Mouse (Mus musculus) liver, embryonic 11.5 days (tissue): ENCODE measurements at regions not wholly inside any gene's neighbourhood (a gene's known extent, or its start where the extent isn't known, plus 50 kb on each side); places are given as distances from the start of the nearest gene placed in this dataset.

Experiments
- ATAC-seq: fragments of 200-750 bp; cut with Nextera tagmentation; replicated peaks from 2 replicates; pipeline ENCODE4 v1.8.0; 2017; ENCODE audit warnings: moderate number of reproducible peaks, mild to moderate bottlenecking, moderate TSS enrichment, moderate library complexity; ENCODE audit not compliant: low FRiP score
- DNase-seq: peaks from one replicate; pipeline ENCODE4 v3.0.0-alpha.2; 2017; ENCODE audit warnings: low spot score
- H3K27ac ChIP-seq: fragments of 300-500 bp; sonication (generic); 2 replicates; pipeline ENCODE4 v1.5.1; 2014; ENCODE audit warnings: mild to moderate bottlenecking, low read depth, low read length, control low read depth
- H3K27me3 ChIP-seq: fragments of 300-500 bp; sonication (generic); replicated peaks from 2 replicates; pipeline ENCODE4 v1.6.1; 2014; ENCODE audit warnings: low read length, mixed read lengths; ENCODE audit not compliant: control insufficient read depth, insufficient read depth
- H3K36me3 ChIP-seq: fragments of 300-500 bp; sonication (generic); 2 replicates; pipeline ENCODE4 v1.6.1; 2014; ENCODE audit warnings: mild to moderate bottlenecking, low read length, moderate library complexity, mixed read lengths; ENCODE audit not compliant: control insufficient read depth, insufficient read depth
- H3K4me1 ChIP-seq: fragments of 300-500 bp; sonication (generic); replicated peaks from 2 replicates; pipeline ENCODE4 v1.6.1; 2014; ENCODE audit warnings: low read length, mixed read lengths; ENCODE audit not compliant: control insufficient read depth, insufficient read depth
- H3K4me2 ChIP-seq: fragments of 300-500 bp; sonication (generic); 2 replicates; pipeline ENCODE4 v1.6.1; 2014; ENCODE audit warnings: mild to moderate bottlenecking, control low read depth, moderate library complexity
- H3K4me3 ChIP-seq: fragments of 300-500 bp; sonication (generic); 2 replicates; pipeline ENCODE4 v1.5.1; 2014; ENCODE audit warnings: low read depth, low read length, control low read depth
- H3K9ac ChIP-seq: fragments of 300-500 bp; sonication (generic); 2 replicates; pipeline ENCODE4 v1.6.1; 2014; ENCODE audit warnings: low read depth, low read length, control low read depth
- H3K9me3 ChIP-seq: fragments of 300-500 bp; sonication (generic); 2 replicates; pipeline ENCODE4 v1.6.1; 2016; ENCODE audit warnings: low read length, inconsistent platforms, mixed read lengths; ENCODE audit not compliant: control insufficient read depth
- WGBS: fragments of 180-500 bp; shearing (Covaris S2); extraction: QIAGEN DNeasy Blood & Tissue Kit; methylation state at CpG from one replicate; pipeline ENCODE4 v1.1.7; 2014; 5-methylcytosine and 5-hydroxymethylcytosine counted together

DNA sequence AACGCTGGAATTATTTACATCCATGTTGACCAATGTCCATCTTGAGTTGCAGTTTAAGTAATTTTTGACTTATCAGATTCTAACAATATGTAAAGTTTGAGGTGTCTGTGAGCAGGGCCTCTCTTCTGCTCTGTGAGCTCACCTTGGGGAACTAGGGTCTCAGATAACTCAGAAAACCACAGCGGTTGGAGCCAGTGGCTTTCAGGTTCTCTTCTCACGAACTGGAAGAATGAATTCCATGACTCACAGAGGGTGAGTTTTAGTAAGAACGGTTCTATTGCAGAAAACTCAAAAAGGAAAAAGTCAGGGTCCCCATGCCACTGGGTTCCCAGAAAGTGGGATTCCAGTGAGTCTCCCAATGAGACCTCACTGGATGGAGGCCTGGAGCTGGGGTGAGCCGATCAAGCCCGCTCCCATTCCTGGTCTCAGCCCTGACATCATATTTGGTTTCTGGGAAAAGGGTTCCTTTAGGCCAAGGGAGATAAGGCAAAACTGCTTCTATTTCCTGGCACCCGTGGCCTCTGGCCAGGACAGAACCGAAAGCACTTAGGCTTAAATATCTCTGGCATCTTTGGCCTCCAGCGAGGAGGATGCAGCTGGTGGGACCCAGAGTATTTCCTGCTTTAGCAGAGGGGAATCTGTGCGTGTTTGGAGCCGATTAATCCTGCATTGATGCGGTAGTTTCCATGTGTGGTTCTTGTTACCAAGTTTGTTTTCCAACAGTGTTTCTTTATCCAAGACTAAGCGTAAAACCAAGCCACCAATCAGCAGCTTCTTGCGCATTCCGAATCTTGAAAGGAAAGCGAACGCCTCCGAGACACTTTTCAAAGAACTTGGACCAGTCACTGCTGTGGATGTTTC is 62.4 kb upstream of the Osbpl8 start:
- WGBS = 47% methylated on average over 18 of the region's 18 CpGs
- Histone ChIP-seq H3K4me2 (peak overlapping the region; percentile 65), H3K4me3 (peak overlapping the region; percentile 14; the same call in 1 of the 2 replicates), H3K4me1 (0 out of 2 replicates have a peak, but pooled peaks cover 4% of the 10 kb centered on the region), H3K27me3 (no peaks in the 10 kb centered on the region), H3K9ac (no peak overlapping the region), H3K36me3 (no peaks in the 10 kb centered on the region), H3K27ac (no peak overlapping the region), H3K9me3 (no peaks in the 10 kb centered on the region)
- DNase-seq = no peak
- ATAC-seq = no peak

DNA sequence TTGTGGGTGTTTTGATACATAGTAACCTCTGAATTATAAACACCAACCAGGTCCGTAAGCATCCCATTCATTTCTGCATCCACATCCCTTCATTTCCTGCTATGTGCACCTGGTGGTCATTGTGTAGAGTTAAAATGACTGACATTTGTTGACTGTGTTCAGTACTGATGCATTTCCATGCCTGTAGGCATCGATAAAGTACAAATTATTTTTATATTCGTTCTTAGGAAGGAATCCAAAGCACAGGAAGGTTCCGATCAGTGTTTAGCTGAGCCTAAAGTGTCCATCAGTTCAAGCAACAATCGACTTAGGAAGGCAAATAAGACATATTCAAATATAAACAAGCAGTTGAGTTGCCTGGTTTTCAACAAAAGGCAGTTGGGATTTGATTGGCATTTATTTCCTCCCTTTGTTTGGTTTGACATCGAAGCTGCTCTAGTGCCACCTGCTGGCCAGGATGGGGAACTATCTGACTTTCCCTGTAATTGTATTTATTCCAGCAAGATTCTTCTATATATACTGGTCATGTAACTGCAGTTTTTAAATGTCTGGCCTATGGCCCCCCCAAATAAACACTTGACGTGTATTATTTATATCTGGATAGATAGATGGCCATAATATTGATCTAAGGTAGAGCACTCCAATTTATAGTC is 64.6 kb upstream of the Osbpl8 start:
- no peak overlapping the region for H3K4me3 ChIP-seq
- no peak for DNase-seq
- no peak overlapping the region for H3K9ac ChIP-seq
- no peak overlapping the region for H3K4me2 ChIP-seq
- H3K27me3 ChIP-seq = no peaks in the 10 kb centered on the region
- H3K27ac ChIP-seq = no peak overlapping the region
- H3K4me1 ChIP-seq = 0 out of 2 replicates have a peak, but pooled peaks cover 4% of the 10 kb centered on the region
- ATAC-seq = peak; percentile 42
- H3K9me3 ChIP-seq = no peaks in the 10 kb centered on the region
- H3K36me3 ChIP-seq = no peaks in the 10 kb centered on the region
- 47% methylated on average over 7 of the region's 7 CpGs for WGBS

DNA sequence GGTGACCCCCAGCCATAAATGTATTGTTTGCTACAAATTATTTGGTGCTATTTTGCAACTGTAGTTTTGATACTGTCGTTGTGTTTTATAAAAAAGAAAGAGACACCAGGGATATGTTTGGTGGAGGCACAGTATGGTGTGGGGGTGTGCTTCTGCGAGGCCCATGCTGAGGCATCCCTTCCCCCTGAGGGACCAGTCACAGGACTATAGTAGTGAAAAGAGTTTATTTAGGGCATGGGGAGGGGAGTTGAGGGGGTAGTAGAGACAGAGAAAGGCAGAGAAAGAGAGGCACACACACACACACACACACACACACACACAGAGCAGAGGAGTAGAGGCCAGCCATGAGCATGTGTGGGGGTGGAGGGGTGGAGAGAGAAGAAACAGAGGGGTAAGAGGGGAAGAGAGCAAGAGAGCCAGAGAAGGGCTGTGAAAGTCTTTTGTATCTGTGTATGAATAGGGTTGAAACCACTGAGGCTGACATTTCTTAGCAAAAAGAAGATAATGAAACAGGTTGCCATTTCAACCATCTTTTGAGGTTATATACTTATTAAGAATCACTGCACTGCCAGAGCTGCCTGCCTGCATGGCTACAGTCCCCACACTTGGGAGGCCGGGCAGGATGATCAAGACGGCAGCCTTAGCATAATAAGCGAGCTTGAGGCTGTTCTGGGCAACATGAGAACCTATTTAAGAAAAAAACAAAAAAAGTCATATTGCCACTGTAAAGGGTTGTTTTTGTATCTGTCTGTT is 65.3 kb upstream of the Osbpl8 start:
- Histone ChIP-seq H3K9ac (no peak overlapping the region), H3K27ac (no peak overlapping the region), H3K4me3 (no peak overlapping the region), H3K36me3 (no peaks in the 10 kb centered on the region), H3K9me3 (no peaks in the 10 kb centered on the region), H3K4me2 (no peak overlapping the region), H3K4me1 (0 out of 2 replicates have a peak, but pooled peaks cover 4% of the 10 kb centered on the region), H3K27me3 (no peaks in the 10 kb centered on the region)
- DNase-seq (no peak), ATAC-seq (no peak)
- 82% methylated on average over 5 of the region's 5 CpGs for WGBS

DNA sequence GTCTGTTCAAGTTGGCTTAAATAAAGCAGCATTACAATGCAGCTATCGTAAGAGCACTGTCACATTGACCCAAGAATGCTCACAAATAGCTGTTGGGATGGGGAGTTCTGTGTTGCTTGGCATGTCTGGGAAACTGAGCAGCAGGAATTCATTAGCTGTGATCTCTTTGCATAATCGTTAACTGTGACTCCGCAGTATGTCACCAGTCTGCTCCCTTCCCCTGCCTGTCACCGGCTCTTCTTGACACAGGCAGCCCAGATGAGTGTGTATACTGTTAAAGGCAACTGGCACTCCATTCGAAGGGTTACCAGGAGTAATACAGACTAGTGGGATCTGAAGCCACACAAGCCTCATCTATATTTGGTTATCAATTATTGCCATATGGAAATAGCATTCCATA is 67.3 kb upstream of the Osbpl8 start:
- Histone ChIP-seq H3K9me3 (no peaks in the 10 kb centered on the region), H3K4me3 (no peak overlapping the region)
- DNase-seq = no peak

DNA sequence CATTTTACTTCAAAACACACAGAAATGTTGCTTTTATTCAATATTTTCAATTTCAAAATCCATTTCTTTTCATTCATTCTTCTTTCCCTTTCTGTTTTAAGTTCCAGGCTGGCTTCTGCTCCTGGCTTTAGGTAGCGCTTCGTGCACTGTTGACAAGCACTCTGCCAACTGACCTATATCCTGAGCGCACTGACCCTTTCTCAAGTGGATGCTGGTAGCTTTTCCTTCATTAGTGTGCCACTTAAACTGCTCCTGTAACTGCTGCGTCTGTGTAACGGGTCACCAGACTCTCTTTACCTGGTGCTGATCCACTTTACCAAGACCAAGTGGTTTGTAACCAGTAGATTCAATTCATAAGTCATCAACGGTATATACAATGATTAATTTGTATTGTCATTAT is 67.7 kb upstream of the Osbpl8 start:
- 84% methylated on average over 6 of the region's 6 CpGs for WGBS
- no peaks in the 10 kb centered on the region for H3K36me3 ChIP-seq
- DNase-seq (no peak), ATAC-seq (no peak)
- no peak overlapping the region for H3K9ac ChIP-seq
- H3K9me3 ChIP-seq = no peaks in the 10 kb centered on the region
- H3K27me3 ChIP-seq = no peaks in the 10 kb centered on the region
- H3K4me3 ChIP-seq = no peak overlapping the region
- H3K4me1 ChIP-seq = no peaks in the 10 kb centered on the region
- no peak overlapping the region for H3K4me2 ChIP-seq
- H3K27ac ChIP-seq = no peak overlapping the region

More for the DNA sequence above, 67.3 kb upstream of the Osbpl8 start:
- H3K27me3 ChIP-seq = no peaks in the 10 kb centered on the region
- no peak overlapping the region for H3K27ac ChIP-seq
- H3K4me1 ChIP-seq = 0 out of 2 replicates have a peak, but pooled peaks cover under 1% of the 10 kb centered on the region
- no peak overlapping the region for H3K9ac ChIP-seq
- ATAC-seq = no peak
- WGBS = 78% methylated on average over 5 of the region's 5 CpGs
- H3K36me3 ChIP-seq = no peaks in the 10 kb centered on the region
- no peak overlapping the region for H3K4me2 ChIP-seq

DNA sequence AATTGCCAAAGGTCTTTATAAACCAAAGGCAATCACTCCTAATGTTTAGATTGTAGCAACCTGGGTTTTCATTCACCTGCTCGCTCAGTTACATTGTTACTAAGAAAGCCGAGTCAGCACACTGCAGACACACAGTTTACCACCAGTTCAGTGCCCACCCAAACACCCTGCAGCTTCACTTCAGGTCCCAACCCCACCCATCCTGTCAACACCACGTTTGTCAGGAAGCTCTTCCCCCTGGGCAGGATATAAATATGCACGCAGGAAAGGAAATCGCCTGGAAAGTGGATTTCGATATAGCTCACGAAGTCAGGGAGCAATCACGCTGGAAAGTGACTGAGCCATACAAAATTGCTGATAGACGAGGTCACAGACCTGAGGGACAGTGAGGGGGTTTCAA is 70.1 kb upstream of the Osbpl8 start:
- DNase-seq = no peak
- H3K4me1 ChIP-seq = no peaks in the 10 kb centered on the region
- H3K9ac ChIP-seq = no peak overlapping the region
- H3K4me3 ChIP-seq = no peak overlapping the region
- no peaks in the 10 kb centered on the region for H3K36me3 ChIP-seq
- no peaks in the 10 kb centered on the region for H3K27me3 ChIP-seq
- H3K27ac ChIP-seq = no peak overlapping the region
- no peak overlapping the region for H3K4me2 ChIP-seq
- no peak for ATAC-seq
- no peaks in the 10 kb centered on the region for H3K9me3 ChIP-seq
- 48% methylated on average over 9 of the region's 9 CpGs for WGBS

DNA sequence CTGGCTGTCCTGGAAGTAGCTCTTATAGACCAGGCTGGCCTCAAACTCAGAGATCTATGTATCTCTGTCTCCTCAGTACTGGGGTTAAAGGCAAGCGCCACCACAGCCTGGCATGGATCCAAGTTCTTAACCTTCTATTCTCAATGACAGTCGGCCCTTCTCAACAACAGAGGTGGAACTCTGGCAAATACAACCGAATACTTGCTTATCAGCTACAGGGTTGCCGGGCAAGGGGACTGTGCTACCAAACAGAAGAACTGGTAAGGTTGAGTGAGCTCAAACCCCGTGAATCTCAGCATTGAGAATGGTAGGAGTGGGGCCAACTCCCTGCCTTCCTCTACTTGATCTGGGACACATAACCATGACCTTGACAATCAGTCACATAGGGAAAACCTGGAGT is 75.2 kb upstream of the Osbpl8 start:
- Histone ChIP-seq H3K4me2 (no peak overlapping the region), H3K36me3 (no peaks in the 10 kb centered on the region), H3K27ac (no peak overlapping the region), H3K9me3 (no peaks in the 10 kb centered on the region), H3K4me1 (no peaks in the 10 kb centered on the region), H3K4me3 (no peak overlapping the region), H3K9ac (no peak overlapping the region), H3K27me3 (no peaks in the 10 kb centered on the region)
- WGBS = 67% methylated on average over 5 of the region's 5 CpGs
- DNase-seq (no peak), ATAC-seq (no peak)

DNA sequence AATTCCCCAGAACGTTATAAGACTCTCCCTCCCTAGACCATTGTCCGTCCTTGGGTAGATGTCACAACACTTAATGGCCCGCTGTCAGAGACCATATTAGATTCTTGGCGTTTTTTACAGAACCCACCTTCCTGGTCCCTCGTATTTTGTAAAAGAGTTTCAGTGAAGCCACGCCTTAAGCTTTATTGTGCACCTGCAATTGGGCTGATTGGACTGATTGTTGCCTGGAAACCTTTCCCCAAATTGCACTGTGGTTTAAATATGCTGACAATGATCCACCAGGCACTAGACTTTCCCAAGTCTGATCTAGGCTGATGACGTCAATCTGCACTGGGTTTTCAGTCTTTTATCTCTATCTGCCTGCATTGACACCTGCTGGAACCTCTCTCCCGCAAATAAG is 75.6 kb upstream of the Zdhhc17 start:
- Histone ChIP-seq H3K9ac (no peak overlapping the region), H3K4me1 (no peaks in the 10 kb centered on the region), H3K9me3 (no peaks in the 10 kb centered on the region), H3K27ac (no peak overlapping the region), H3K4me2 (no peak overlapping the region), H3K36me3 (no peaks in the 10 kb centered on the region), H3K27me3 (no peaks in the 10 kb centered on the region), H3K4me3 (no peak overlapping the region)
- DNase-seq = no peak
- no peak for ATAC-seq
- 74% methylated on average over 8 of the region's 8 CpGs for WGBS
